Mouse (Mus musculus) forebrain, embryonic 14.5 days (tissue): ENCODE data around the gene 2310057M21Rik. TPM values are rescaled to one million over a fixed set of nuclear protein-coding genes. Genes with fewer than 3 reads are reported as not detected.

Source experiments
- ATAC-seq: fragments of 200-750 bp; cut with Nextera tagmentation; 2 replicates; pipeline ENCODE4 v1.8.0; 2017; ENCODE audit warnings: mild to moderate bottlenecking, moderate library complexity
- DNase-seq: peaks from one replicate; pipeline ENCODE4 v3.0.0-alpha.2; 2015; ENCODE audit warnings: low spot score
- H3K27ac ChIP-seq: fragments of 300-500 bp; sonication (generic); 2 replicates; pipeline ENCODE4 v1.5.1; 2014; ENCODE audit warnings: low read depth, mild to moderate bottlenecking, control low read depth, low read length, moderate library complexity
- H3K27me3 ChIP-seq: fragments of 300-500 bp; sonication (generic); replicated peaks from 2 replicates; pipeline ENCODE4 v1.6.1; 2014; ENCODE audit warnings: low read length, control low read depth, mixed read lengths; ENCODE audit not compliant: control insufficient read depth, insufficient read depth
- H3K36me3 ChIP-seq: fragments of 300-500 bp; sonication (generic); 2 replicates; pipeline ENCODE4 v1.6.1; 2014; ENCODE audit warnings: low read length, control low read depth; ENCODE audit not compliant: control insufficient read depth, insufficient read depth
- H3K4me1 ChIP-seq: fragments of 300-500 bp; sonication (generic); 2 replicates; pipeline ENCODE4 v1.6.1; 2014; ENCODE audit warnings: antibody characterized with exemption, low read length, control low read depth; ENCODE audit not compliant: control insufficient read depth, insufficient read depth
- H3K4me2 ChIP-seq: fragments of 300-500 bp; sonication (generic); 2 replicates; pipeline ENCODE4 v1.6.1; 2014; ENCODE audit warnings: mild to moderate bottlenecking, control low read depth, low read length
- H3K4me3 ChIP-seq: fragments of 300-500 bp; sonication (generic); 2 replicates; pipeline ENCODE4 v1.5.1; 2014; ENCODE audit warnings: low read depth, low read length, control low read depth
- H3K9ac ChIP-seq: fragments of 300-500 bp; sonication (generic); 2 replicates; pipeline ENCODE4 v1.6.1; 2014; ENCODE audit warnings: mild to moderate bottlenecking, low read length, control low read depth, moderate library complexity
- H3K9me3 ChIP-seq: fragments of 300-500 bp; sonication (generic); replicated peaks from 2 replicates; pipeline ENCODE4 v1.6.1; 2016; ENCODE audit warnings: low read length, control low read depth, mixed read lengths; ENCODE audit not compliant: control insufficient read depth
- WGBS: fragments of 180-500 bp; shearing (Covaris S2); extraction: QIAGEN DNeasy Blood & Tissue Kit; methylation state at CpG from one replicate; pipeline ENCODE4 v1.1.7; 2014; 5-methylcytosine and 5-hydroxymethylcytosine counted together
- polyA plus RNA-seq: library from polyadenylated mRNA; unstranded; fragments of >200 nt; fragmentation: Nextera tagmentation; extraction: Ambion mirVana; gene quantifications from 2 replicates; pipeline ENCODE4 v1.2.1, GENCODE M21; 2014

The 2310057M21Rik gene
- polyA plus RNA-seq, 1 experiment from 2014 or later: 25.1 TPM

GRCm38 (mm10) chr7:131297151-131297550, 65.4 kb downstream of the 2310057M21Rik start:
- H3K4me1 ChIP-seq: no peaks in the 10 kb centered on the region
- H3K27me3 ChIP-seq: no peaks in the 10 kb centered on the region
- no peak overlapping the region for H3K4me2 ChIP-seq
- no peak for DNase-seq
- 78% methylated on average over 8 of the region's 8 CpGs for WGBS
- no peak for ATAC-seq
- no peaks in the 10 kb centered on the region for H3K9me3 ChIP-seq
- H3K27ac ChIP-seq: no peak overlapping the region
- H3K36me3 ChIP-seq: no peaks in the 10 kb centered on the region
- H3K4me3 ChIP-seq: no peak overlapping the region
- no peak overlapping the region for H3K9ac ChIP-seq

Other genes starting within 250 kb of the 2310057M21Rik start
- gene 4933402N03Rik, start 216.4 kb downstream of the 2310057M21Rik start, polyA plus RNA-seq: not detected in 2 replicates
- gene 5430419D17Rik, start 188.4 kb downstream of the 2310057M21Rik start, polyA plus RNA-seq: not detected in 2 replicates
- gene Cuzd1, start 40.5 kb downstream of the 2310057M21Rik start, polyA plus RNA-seq: not detected in 2 replicates
- gene Fam24b, start 33.2 kb downstream of the 2310057M21Rik start, polyA plus RNA-seq: not detected in 2 replicates
- not detected in 2 replicates for gene Fam24a, start 28.9 kb downstream of the 2310057M21Rik start, polyA plus RNA-seq
- gene Pstk, start 8.4 kb upstream of the 2310057M21Rik start, polyA plus RNA-seq: 33.1 and 33.9 TPM in 2 replicates
- 21.9 and 23.8 TPM in 2 replicates for gene Ikzf5, start 47.8 kb upstream of the 2310057M21Rik start, polyA plus RNA-seq
- 98.6 and 130 TPM in 2 replicates for gene Acadsb, start 47.8 kb upstream of the 2310057M21Rik start, polyA plus RNA-seq
- 0.49 and 0.51 TPM in 2 replicates for gene Hmx3, start 180.1 kb upstream of the 2310057M21Rik start, polyA plus RNA-seq
- 0.64 and 1.1 TPM in 2 replicates for gene Hmx2, start 186.0 kb upstream of the 2310057M21Rik start, polyA plus RNA-seq
- gene Bub3, start 197.5 kb upstream of the 2310057M21Rik start, polyA plus RNA-seq: 215 and 237 TPM in 2 replicates